In the genomic region with DNA sequence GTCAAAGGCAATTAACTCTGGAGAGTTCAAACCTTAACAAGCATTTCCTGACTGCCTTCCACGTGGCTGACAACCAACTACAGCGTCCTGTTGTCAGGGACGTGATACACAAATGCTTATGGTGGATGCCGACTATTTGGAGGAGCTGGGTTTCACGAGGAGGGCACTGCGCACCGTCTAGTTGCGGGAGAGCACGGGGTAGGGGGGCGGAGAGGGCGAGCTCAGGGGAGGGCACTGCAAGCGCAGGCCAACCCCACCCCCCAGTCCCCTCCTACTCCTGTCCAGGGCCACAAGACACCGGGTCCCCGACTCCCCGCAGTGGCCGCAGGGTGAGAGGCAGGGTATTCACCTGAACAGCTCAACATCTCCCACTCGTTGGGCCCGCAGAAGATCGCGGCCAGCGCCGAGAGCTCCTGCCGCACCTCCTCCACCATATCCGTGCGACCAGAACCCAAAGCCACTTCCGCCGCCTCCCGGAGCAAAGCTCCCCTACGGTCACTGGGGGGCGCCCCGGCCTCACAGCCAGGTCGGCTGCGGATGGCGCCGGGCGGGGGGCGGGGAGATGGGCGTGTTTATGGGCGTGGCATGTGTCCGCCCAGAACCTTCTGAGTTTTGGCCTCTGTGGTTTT, we compare ENCODE assay signal across 7 mouse cellular contexts. TPM values are rescaled to one million over a fixed set of nuclear protein-coding genes. Genes with fewer than 3 reads are reported as not detected.
A peak's percentile ranks its signal among the peaks of the same experiment; 100 is the strongest.
DNase-seq lines count a peak whose midpoint lies in the region; ATAC-seq lines count a peak whose summit lies in the region.

A gene (minus strand): TSS at position 453 of the 629 bp plus-strand sequence.

- intact Hi-C loops in gastrocnemius, postnatal 36 days (cut with DNase I): loop anchor here (5.0 kb wide), 1 partner anchor 121 kb away; a partner anchor contains a TSS
- intact Hi-C loops in left cerebral cortex, postnatal 36 days (cut with DNase I): loop anchor here (5.0 kb wide), 3 partner anchors 91 to 331 kb away; a partner anchor contains a TSS

- no peaks in the 10 kb centered on the region for H3K4me1 ChIP-seq in intestine, embryonic 16.5 days (ENCODE audit: control insufficient read depth, insufficient read depth, low read length)
- no peaks in the 10 kb centered on the region for H3K4me1 ChIP-seq in midbrain, embryonic 11.5 days (ENCODE audit: control insufficient read depth, insufficient read depth, low read length)

- H3K9ac ChIP-seq in intestine, embryonic 16.5 days (ENCODE audit: low read depth, low read length): peak within 1 kb of the TSS; percentile 77
- H3K9ac ChIP-seq in midbrain, embryonic 11.5 days (ENCODE audit: low read length): peak within 1 kb of the TSS; percentile 75

- WGBS in intestine, embryonic 16.5 days: under 1% methylated on average over 40 of the region's 40 CpGs
- under 1% methylated on average over 40 of the region's 40 CpGs for WGBS in midbrain, embryonic 11.5 days

- H3K4me3 ChIP-seq in intestine, embryonic 16.5 days (ENCODE audit: low read length): peak within 1 kb of the TSS; percentile 67
- peak within 1 kb of the TSS; percentile 51 for H3K4me3 ChIP-seq in midbrain, embryonic 11.5 days (ENCODE audit: low read depth, low read length)

- no peaks in the 10 kb centered on the region for H3K36me3 ChIP-seq in intestine, embryonic 16.5 days (ENCODE audit: control insufficient read depth, insufficient read depth, low read length)
- H3K36me3 ChIP-seq in midbrain, embryonic 11.5 days (ENCODE audit: control insufficient read depth, insufficient read depth, low read length): no peaks in the 10 kb centered on the region

- H3K9me3 ChIP-seq in intestine, embryonic 16.5 days (ENCODE audit: control insufficient read depth, low read length): no peaks in the 10 kb centered on the region
- no peaks in the 10 kb centered on the region for H3K9me3 ChIP-seq in midbrain, embryonic 11.5 days (ENCODE audit: control insufficient read depth, low read length)

- peak within 1 kb of the TSS; percentile 74 for H3K4me2 ChIP-seq in intestine, embryonic 16.5 days (ENCODE audit: low read depth, low read length)
- peak within 1 kb of the TSS; percentile 65 for H3K4me2 ChIP-seq in midbrain, embryonic 11.5 days

- peak; percentile 98 for ATAC-seq in intestine, embryonic 16.5 days
- peak; percentile 96 for ATAC-seq in midbrain, embryonic 11.5 days (ENCODE audit: low FRiP score)

- H3K27ac ChIP-seq in intestine, embryonic 16.5 days (ENCODE audit: low read length): peak within 1 kb of the TSS; percentile 63
- H3K27ac ChIP-seq in midbrain, embryonic 11.5 days (ENCODE audit: low read depth, low read length): no peak within 1 kb of the TSS

- peak; percentile 90 to 93 for DNase-seq in adrenal gland, adult 18-20 months (ENCODE audit: low spot score in 2 of 2)
- DNase-seq in embryo, embryonic 11 days: peak; percentile 95
- peak; percentile 84 for DNase-seq in gastrocnemius, postnatal 36 days
- peak; percentile 89 to 91 for DNase-seq in left cerebral cortex, postnatal 36 days (ENCODE audit: low spot score in 2 of 2)
- peak; percentile 99 for DNase-seq in midbrain, embryonic 11.5 days (ENCODE audit: low spot score, missing footprints)
- DNase-seq in skeletal muscle tissue, adult 2 months (ENCODE audit: low read depth, low spot score): peak; percentile 76

- no peaks in the 10 kb centered on the region for H3K27me3 ChIP-seq in intestine, embryonic 16.5 days (replicated peaks; ENCODE audit: control insufficient read depth, insufficient read depth, low read length)
- no peaks in the 10 kb centered on the region for H3K27me3 ChIP-seq in midbrain, embryonic 11.5 days (ENCODE audit: control insufficient read depth, insufficient read depth, low read length)

RNA-seq across cellular contexts. Expression of the gene that starts here (rescaled TPM):
- total RNA-seq in adrenal gland, adult 18-20 months (2021): 1 to 10 TPM; 8.0 to 9.0 TPM
- total RNA-seq in gastrocnemius, postnatal 36 days (2021): 1 to 10 TPM; 2.5 to 3.6 TPM
- polyA plus RNA-seq in intestine, embryonic 16.5 days (2015; fragmentation: Nextera tagmentation; extraction: Ambion mirVana): 4.8 and 5.5 TPM in 2 replicates
- 10 to 100 TPM; 11.7 to 14.9 TPM for total RNA-seq in left cerebral cortex, postnatal 36 days (2021)
- 3.9 and 4.2 TPM in 2 replicates for polyA plus RNA-seq in midbrain, embryonic 11.5 days (2014; fragmentation: Nextera tagmentation; extraction: Ambion mirVana)
